Mouse (Mus musculus) megakaryocyte-erythroid progenitor cell, adult 5 weeks (primary cell): Measurements from ENCODE around the gene Wbp2. TPM values are rescaled to one million over a fixed set of nuclear protein-coding genes. Genes with fewer than 3 reads are reported as not detected.

ENCODE experiments used
- polyA plus RNA-seq: library from polyadenylated mRNA; stranded (reverse); fragments of >175 nt; gene quantifications from 2 replicates; pipeline ENCODE4 v1.2.3, GENCODE M21; 2012

The Wbp2 gene
- polyA plus RNA-seq = 310 and 331 TPM in 2 replicates

GRCm38 (mm10) chr11:116086258-116087193, at the start of gene Wbp2:
TSS of gene Wbp2 (minus strand) at chr11:116086995.

GRCm38 (mm10) chr11:116130488-116131205, 43.9 kb upstream of the Wbp2 start, which contains the start of gene Trim65:
TSS of gene Trim65 (minus strand) at chr11:116131128.

GRCm38 (mm10) chr11:116127156-116127980, 40.6 kb upstream of the Wbp2 start, which contains the start of gene Trim47:
TSS of gene Trim47 (minus strand) at chr11:116127210.

GRCm38 (mm10) chr11:116077446-116078204, 9.2 kb downstream of the Wbp2 start, which contains the start of gene Unc13d:
TSS of gene Unc13d (minus strand) at chr11:116077961.

DNA sequence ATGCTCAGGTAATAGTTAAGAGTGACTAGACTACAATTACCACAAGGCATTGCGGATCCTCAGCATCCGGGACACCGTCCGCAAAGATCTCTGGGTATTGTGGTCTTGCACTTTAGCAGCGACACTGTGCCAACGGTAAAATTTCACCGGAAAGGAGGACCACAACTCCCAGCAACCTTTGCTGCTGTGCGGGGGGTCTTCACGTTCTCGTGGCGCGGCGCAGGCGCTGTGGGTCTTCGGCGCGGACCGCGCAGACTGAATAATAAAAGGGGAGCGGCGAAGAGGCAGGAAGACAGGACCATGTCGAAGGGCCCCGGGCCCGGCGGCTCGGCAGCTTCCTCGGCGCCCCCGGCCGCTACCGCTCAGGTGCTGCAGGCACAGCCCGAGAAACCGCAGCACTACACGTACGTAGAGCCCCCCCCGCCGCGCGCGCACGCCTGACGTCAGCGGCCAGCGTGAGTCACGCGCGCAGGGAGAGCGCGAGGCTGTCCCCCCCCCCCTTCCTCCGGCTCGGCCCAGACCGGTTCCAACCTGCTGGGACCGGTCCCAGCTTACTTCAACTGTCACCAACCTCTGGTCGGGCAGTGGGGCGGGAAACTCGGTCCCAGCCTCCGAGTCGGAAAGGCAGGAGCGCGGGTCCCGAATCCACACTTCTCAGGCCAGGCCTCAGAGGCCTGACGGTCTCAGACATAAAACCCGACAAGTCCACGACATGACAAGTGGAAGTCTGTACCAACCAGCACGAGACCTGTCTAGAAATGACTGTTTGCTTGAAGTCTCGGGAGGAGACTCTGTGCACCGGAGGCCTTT, 56.5 kb downstream of the Wbp2 start, which contains the start of gene Unk:
Gene Unk (plus strand): TSS at position 235 of the 810 bp plus-strand sequence.

Other genes starting within 250 kb of the Wbp2 start
- gene Myo15b, start 228.6 kb downstream of the Wbp2 start, polyA plus RNA-seq = 6.0 and 7.2 TPM in 2 replicates
- gene Smim5, start 187.0 kb downstream of the Wbp2 start, polyA plus RNA-seq = 13.3 and 20.5 TPM in 2 replicates
- 0.11 and 0.25 TPM in 2 replicates for gene Smim6, start 175.0 kb downstream of the Wbp2 start, polyA plus RNA-seq
- gene Sap30bp, start 153.7 kb downstream of the Wbp2 start, polyA plus RNA-seq = 27.2 and 27.8 TPM in 2 replicates
- gene Recql5, start 153.5 kb downstream of the Wbp2 start, polyA plus RNA-seq = 20.8 and 23.6 TPM in 2 replicates
- 0.71 and 1.1 TPM in 2 replicates for gene Itgb4, start 112.3 kb downstream of the Wbp2 start, polyA plus RNA-seq
- 84.2 and 104 TPM in 2 replicates for gene Galk1, start 74.3 kb downstream of the Wbp2 start, polyA plus RNA-seq
- gene H3f3b, start 59.0 kb downstream of the Wbp2 start, polyA plus RNA-seq = 1,041 and 1,153 TPM in 2 replicates
- 52.5 and 55.4 TPM in 2 replicates for gene Unk, start 56.7 kb downstream of the Wbp2 start, polyA plus RNA-seq
- 87.6 and 108 TPM in 2 replicates for gene Unc13d, start 9.0 kb downstream of the Wbp2 start, polyA plus RNA-seq
- gene Trim47, start 40.2 kb upstream of the Wbp2 start, polyA plus RNA-seq = 10.0 and 18.4 TPM in 2 replicates
- gene Trim65, start 44.1 kb upstream of the Wbp2 start, polyA plus RNA-seq = 6.7 and 6.9 TPM in 2 replicates
- 128 and 145 TPM in 2 replicates for gene Mrpl38, start 51.9 kb upstream of the Wbp2 start, polyA plus RNA-seq
- 21.1 and 35.1 TPM in 2 replicates for gene Fbf1, start 81.2 kb upstream of the Wbp2 start, polyA plus RNA-seq
- gene Ten1, start 111.9 kb upstream of the Wbp2 start, polyA plus RNA-seq = 138 and 142 TPM in 2 replicates
- gene Acox1, start 112.0 kb upstream of the Wbp2 start, polyA plus RNA-seq = 2.9 and 3.1 TPM in 2 replicates
- gene Evpl, start 151.1 kb upstream of the Wbp2 start, polyA plus RNA-seq = 1.5 and 3.1 TPM in 2 replicates
- 59.2 and 66.7 TPM in 2 replicates for gene Srp68, start 187.2 kb upstream of the Wbp2 start, polyA plus RNA-seq
- gene Galr2, start 193.9 kb upstream of the Wbp2 start, polyA plus RNA-seq = 0.13 and 0.17 TPM in 2 replicates
- gene Exoc7, start 220.2 kb upstream of the Wbp2 start, polyA plus RNA-seq = 12.4 and 14.8 TPM in 2 replicates
- gene Foxj1, start 248.4 kb upstream of the Wbp2 start, polyA plus RNA-seq = 0.35 and 1.3 TPM in 2 replicates